In genomic region chr6:137414531-137415405, GRCm38 (mm10) we compare ENCODE assay signal across 8 mouse cellular contexts.
DNase-seq lines count a peak whose midpoint lies in the region; ATAC-seq lines count a peak whose summit lies in the region.

No protein-coding gene starts in this region.

- H3K27ac ChIP-seq in midbrain, embryonic 10.5 days (replicated peaks), result peak overlapping the region; percentile 70
- H3K27ac ChIP-seq in midbrain, embryonic 15.5 days, result no peak overlapping the region
- H3K27ac ChIP-seq in limb, embryonic 11.5 days (replicated peaks; ENCODE audit: low read depth, low read length), result no peak overlapping the region
- H3K27ac ChIP-seq in neural tube, embryonic 11.5 days (ENCODE audit: low read depth, low read length), result no peak overlapping the region

- no peak overlapping the region for H3K4me3 ChIP-seq in midbrain, embryonic 10.5 days
- no peak overlapping the region for H3K4me3 ChIP-seq in midbrain, embryonic 15.5 days
- H3K4me3 ChIP-seq in limb, embryonic 11.5 days (ENCODE audit: low read depth, low read length), result no peak overlapping the region
- no peak overlapping the region for H3K4me3 ChIP-seq in neural tube, embryonic 11.5 days (ENCODE audit: low read depth, low read length)

- no peaks in the 10 kb centered on the region for H3K27me3 ChIP-seq in midbrain, embryonic 10.5 days (ENCODE audit: low read depth, poor library complexity, severe bottlenecking)
- 0 out of 2 replicates have a peak, but pooled peaks cover 3% of the 10 kb centered on the region for H3K27me3 ChIP-seq in midbrain, embryonic 15.5 days (replicated peaks)
- no peaks in the 10 kb centered on the region for H3K27me3 ChIP-seq in limb, embryonic 11.5 days (ENCODE audit: control insufficient read depth, insufficient read depth, low read length)
- no peaks in the 10 kb centered on the region for H3K27me3 ChIP-seq in neural tube, embryonic 11.5 days (ENCODE audit: control insufficient read depth, insufficient read depth, low read length)

- peaks cover 31% of the 10 kb centered on the region for H3K4me1 ChIP-seq in midbrain, embryonic 10.5 days
- peaks cover 11% of the 10 kb centered on the region; the same call in 1 of the 2 replicates for H3K4me1 ChIP-seq in midbrain, embryonic 15.5 days
- no peaks in the 10 kb centered on the region for H3K4me1 ChIP-seq in limb, embryonic 11.5 days (ENCODE audit: control insufficient read depth, insufficient read depth, low read length)
- no peaks in the 10 kb centered on the region for H3K4me1 ChIP-seq in neural tube, embryonic 11.5 days (ENCODE audit: control insufficient read depth, insufficient read depth, low read length)

- no peak overlapping the region for H3K9ac ChIP-seq in midbrain, embryonic 15.5 days
- no peak overlapping the region for H3K9ac ChIP-seq in limb, embryonic 11.5 days (ENCODE audit: low read length)
- no peak overlapping the region for H3K9ac ChIP-seq in neural tube, embryonic 11.5 days (ENCODE audit: low read length)

- H3K9me3 ChIP-seq in midbrain, embryonic 10.5 days (replicated peaks), result no peaks in the 10 kb centered on the region
- H3K9me3 ChIP-seq in midbrain, embryonic 15.5 days, result no peaks in the 10 kb centered on the region
- H3K9me3 ChIP-seq in limb, embryonic 11.5 days (ENCODE audit: control insufficient read depth, low read length), result no peaks in the 10 kb centered on the region
- H3K9me3 ChIP-seq in neural tube, embryonic 11.5 days (ENCODE audit: control insufficient read depth, low read length), result no peaks in the 10 kb centered on the region

- H3K36me3 ChIP-seq in midbrain, embryonic 10.5 days, result no peaks in the 10 kb centered on the region
- H3K36me3 ChIP-seq in midbrain, embryonic 15.5 days (replicated peaks), result no peaks in the 10 kb centered on the region
- no peaks in the 10 kb centered on the region for H3K36me3 ChIP-seq in limb, embryonic 11.5 days (ENCODE audit: control insufficient read depth, insufficient read depth, low read length)
- no peaks in the 10 kb centered on the region for H3K36me3 ChIP-seq in neural tube, embryonic 11.5 days (ENCODE audit: control insufficient read depth, insufficient read depth, low read length)

- ATAC-seq in midbrain, embryonic 15.5 days (replicated peaks), result no peak; the same call in 1 of the 2 replicates
- ATAC-seq in limb, embryonic 11.5 days (ENCODE audit: insufficient number of reproducible peaks, low FRiP score, low TSS enrichment, low read depth), result no peak
- ATAC-seq in neural tube, embryonic 11.5 days (ENCODE audit: insufficient read depth, low FRiP score, low TSS enrichment), result peak; percentile 69
- ATAC-seq in inflammation-experienced regulatory T-cells, adult 6 months, result no peak

- 56% methylated on average over 13 of the region's 13 CpGs for WGBS in midbrain, embryonic 10.5 days
- WGBS in midbrain, embryonic 15.5 days, result 40% methylated on average over 13 of the region's 13 CpGs
- 59% methylated on average over 13 of the region's 13 CpGs for WGBS in limb, embryonic 11.5 days
- WGBS in neural tube, embryonic 11.5 days, result 58% methylated on average over 13 of the region's 13 CpGs

- intact Hi-C loops in heart, postnatal 36 days (cut with DNase I), result no loop called here

- DNase-seq in midbrain, embryonic 10.5 days (ENCODE audit: low spot score), result peak; percentile 57
- DNase-seq in T-cell, adult 2 months (ENCODE audit: low spot score), result peak; percentile 13
- peak; percentile 28 to 30 for DNase-seq in cerebellum, postnatal 36 days
- DNase-seq in heart, postnatal 36 days, result peak; percentile 37 to 38
- peak; percentile 68 for DNase-seq in limb, embryonic 11.5 days (ENCODE audit: low spot score)
- peak; percentile 42 for DNase-seq in neural tube, embryonic 11.5 days (ENCODE audit: low spot score)

- H3K4me2 ChIP-seq in midbrain, embryonic 15.5 days, result no peak overlapping the region
- no peak overlapping the region for H3K4me2 ChIP-seq in limb, embryonic 11.5 days (ENCODE audit: low read depth, severe bottlenecking)
- H3K4me2 ChIP-seq in neural tube, embryonic 11.5 days (ENCODE audit: low read depth), result no peak overlapping the region

Comparison
In these comparisons a context has a peak if more than half of its experiments do, and no peak if none do; other contexts are left out.
1. DNase-seq: peak in every context shown above with its lines; median percentile 68 in limb, embryonic 11.5 days; 57 in midbrain, embryonic 10.5 days; 42 in neural tube, embryonic 11.5 days; 38 in heart, postnatal 36 days; 29 in cerebellum, postnatal 36 days; 13 in T-cell, adult 2 months.